Mouse (Mus musculus) frontal cortex, postnatal 14 days (tissue): ENCODE data around the gene Jade3.

Source experiments
- DNase-seq, 2 experiments: peaks; one replicate each; pipeline ENCODE4 v3.0.0; 2022; ENCODE audit warnings: low spot score in 2 of 2

Jade3 gene

DNA sequence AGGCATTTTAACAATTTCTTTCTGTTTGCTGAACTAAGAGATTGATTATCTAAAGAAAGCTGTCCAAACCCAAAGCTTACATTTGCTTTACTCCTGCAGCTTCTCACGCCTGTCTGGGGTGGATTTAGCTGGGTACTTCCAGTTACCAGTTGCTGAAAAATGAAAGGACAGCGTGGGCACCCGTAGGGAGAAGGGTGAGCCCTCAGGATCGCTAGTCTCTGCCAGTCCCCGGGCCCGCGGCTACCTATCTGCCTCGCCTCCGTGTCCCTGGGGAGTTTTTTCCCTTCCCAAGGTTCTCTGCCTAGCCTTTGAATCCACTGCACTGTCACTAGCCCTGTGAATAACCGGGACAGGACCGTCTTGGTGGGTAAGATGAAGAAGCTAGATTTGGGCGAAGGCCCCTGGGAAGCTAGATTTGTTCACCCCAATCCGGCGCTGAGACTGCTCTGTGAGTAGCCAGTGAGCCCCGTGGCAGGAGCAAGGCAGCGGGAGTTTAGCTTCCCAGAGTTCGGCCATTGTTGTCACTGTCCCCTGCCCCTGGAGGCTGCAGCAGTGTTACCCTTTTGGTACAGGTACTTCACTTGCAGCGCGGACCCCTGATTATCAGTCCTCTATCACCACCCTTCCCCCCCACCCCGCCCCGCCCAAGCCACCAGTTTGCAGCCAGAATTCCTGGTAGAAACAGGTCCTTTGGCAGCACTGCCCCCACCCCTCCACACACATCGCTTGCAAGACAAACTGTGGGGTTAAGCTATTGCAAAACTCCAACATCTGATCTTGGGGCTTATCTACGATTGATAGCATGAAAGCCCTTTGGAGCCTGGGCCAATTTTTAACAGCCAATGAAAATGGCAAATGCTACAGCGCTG lies 122.8 kb downstream of the Jade3 start:
- no peak for DNase-seq

DNA sequence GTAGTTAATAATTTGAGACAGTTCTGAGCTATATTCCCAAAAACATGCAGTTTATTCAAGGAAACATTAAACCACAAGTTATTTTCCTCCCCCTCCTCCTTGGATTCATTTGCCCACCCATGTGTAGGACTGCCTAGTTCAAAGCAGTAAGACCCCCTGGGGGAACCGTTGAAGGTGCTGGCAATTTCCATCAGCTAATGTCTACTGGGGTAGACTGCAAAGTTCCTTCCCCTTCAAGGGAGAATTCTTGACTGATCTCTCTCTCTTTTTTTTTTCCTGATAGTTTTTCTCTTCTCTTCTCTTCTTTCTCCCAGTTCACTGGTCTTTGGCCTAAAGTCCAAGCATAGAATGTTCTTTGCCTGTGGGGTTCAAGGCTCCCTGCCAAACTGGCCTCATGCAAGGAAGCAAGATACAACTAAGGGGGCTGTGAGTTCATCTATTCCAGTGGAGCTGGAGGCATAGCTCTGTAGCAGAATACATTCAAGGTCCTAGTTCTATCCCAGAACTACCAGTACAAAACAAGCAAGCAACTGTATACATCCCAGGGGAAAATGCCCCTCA lies 123.5 kb downstream of the Jade3 start:
- no peak for DNase-seq

DNA sequence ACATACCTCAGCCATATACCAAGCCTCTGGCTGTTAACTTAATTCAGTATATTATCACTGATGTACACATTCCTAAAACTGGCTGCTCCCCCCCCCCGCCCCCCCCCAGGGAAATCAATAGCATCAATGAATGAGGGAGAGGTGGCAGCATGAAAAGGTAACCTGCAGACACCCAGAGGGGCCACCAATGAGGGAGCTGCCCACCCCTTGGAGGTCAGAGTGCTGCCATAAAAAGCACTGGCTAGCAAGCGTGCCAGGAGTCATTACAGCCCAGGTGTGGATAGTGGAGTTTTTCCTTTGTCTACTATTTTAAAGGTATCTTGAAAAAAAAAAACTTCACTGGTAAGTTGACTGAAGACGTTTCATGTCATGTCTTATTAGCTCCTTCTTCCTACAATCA lies 124.0 kb downstream of the Jade3 start, which contains the start of gene Rgn:
Gene Rgn (plus strand): TSS at position 256 of the 400 bp plus-strand sequence.
- DNase-seq: no peak

DNA sequence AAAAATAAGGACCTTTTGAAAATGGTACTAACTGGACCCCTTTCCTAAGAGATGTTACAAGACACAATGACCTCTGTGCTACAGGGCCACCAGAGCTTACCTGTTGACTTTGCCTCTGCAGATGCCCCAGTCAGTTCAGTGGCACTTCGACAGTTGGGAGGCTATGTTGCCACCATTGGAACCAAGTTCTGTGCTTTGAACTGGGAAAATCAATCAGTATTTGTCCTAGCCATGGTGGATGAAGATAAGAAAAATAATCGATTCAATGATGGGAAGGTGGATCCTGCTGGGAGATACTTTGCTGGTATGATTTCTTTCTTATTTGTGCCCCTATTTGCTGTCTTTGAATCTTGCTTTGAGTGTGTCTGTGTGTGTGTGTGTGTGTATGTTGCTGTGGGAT lies 126.7 kb downstream of the Jade3 start:
- DNase-seq: no peak

DNA sequence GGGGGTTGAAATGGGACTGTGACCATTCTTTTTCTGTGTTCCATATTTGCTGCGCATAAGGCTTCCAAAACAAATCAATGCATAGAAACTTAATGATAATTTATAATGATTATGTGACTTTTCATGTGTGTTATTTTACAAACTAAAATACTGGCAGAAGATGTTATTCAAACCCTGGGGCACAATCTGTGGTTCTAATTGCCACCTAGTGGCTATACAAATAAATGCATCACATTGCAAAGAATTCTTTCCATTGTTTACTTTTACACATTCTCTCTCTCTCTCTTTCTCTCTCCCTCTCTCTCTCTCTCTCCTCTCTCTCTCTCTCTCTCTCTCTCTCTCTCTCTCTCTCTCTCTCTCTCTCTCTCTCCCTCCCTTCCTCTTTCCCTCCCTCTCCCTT lies 136.4 kb downstream of the Jade3 start:
- DNase-seq: no peak

DNA sequence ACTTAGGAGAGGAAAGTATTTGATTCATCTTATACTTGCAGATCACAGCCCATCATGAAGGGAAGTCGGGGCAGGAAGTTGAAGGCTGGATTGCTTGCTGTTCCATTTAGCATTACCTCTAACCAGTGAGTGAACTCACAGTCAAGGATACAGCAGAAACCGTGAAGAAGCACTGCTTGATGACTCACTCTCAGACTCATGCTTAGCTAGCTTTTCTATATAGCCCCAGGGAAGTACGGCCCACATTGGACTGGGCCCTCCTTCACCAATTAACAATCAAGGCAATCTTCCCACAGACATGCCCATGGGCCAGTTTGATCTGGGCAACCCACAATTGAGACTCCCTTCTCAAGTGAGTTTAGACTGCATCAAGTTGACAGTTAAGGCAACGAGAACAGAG lies 138.5 kb downstream of the Jade3 start:
- DNase-seq: no peak
